Mouse (Mus musculus) liver, adult (tissue): ENCODE data around the gene Nelfcd.

Source experiments
- GATA4 ChIP-seq: IDR thresholded peaks from 2 replicates; pipeline ENCODE4 v1.6.1; 2014; ENCODE audit warnings: mild to moderate bottlenecking, low read length; ENCODE audit not compliant: insufficient replicate concordance

The Nelfcd gene

DNA sequence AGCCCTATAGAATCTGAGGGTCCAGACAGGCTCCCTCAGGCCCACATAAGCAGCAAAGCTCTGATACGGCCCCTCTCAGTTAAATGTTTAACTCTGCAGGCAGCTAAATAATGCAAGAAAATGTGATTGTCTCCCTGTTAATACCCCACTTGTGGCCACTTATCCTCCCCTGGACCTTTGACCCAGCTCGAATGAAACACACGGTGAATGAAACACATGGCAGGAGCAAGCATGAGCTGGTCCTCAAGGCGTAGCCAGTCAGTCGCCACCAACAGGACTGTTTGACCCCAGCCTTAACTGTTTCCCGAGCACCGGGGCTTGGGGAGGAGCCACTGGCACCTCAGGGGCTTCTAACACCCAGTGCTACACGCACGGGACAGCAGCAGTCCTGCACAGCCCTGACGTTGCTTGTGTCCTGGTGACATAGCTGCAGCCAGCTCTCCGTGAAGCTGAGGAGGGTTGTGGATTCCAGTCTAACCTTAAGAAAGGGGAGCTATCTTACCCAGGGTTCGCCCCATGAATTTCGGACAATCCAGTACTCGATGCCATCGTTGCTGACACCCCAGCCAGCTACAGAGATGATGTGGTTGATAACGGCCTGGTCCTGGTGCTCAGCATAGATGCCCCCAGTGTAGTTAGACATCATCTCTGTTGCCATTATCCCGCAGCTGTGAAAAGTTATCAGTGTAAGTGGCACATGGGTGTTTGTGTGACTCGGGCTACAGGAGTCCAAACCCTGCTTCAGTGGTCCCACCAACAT lies 12.7 kb downstream of the Nelfcd start:
- TF ChIP-seq GATA4 = no peak

DNA sequence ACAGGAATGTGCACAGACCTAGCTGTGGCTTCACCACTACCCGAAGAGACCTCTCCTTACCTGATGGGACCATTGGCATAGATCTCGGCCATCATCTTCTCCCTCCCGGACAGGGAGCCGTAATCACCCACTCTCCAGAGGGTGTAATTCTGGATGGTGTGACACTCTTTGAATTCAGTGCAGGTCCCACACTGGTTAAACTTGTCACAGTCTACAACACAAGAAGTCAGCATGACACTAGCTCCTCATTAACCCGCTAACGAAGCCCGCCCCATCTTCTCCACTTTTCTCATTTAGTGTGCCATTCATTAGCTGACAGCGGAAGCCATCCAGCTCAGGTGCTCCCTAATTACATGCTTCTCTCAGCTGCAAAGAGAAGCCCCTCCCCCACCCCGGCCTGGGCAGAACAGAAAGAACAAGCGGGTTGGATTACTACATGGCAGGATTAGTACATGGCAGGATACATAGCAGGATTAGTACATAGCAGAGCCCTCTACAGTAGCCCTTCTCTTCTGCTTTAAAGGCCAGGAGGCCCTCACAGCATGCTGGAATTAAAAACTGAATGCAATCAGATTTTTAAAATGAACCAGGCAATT lies 13.5 kb downstream of the Nelfcd start:
- no peak for TF ChIP-seq GATA4

DNA sequence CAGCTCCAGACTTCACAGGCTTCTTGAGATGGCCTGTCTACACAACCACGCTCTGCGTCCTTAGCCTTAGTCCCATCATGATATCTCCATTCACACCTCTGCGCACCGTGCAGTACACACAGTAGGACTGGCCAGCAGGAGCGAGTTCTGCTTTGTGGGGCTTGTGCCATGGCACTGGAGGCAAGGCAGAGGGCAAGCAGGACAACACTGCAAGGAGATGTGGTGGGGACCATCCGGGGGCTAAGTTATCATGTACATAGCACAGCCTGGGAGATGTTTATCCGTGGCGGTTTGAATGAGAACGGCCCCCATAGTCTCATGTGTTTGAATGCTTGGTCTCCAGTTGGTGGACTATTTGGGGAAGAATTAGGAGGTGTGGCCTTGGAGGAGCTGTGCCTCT lies 19.3 kb downstream of the Nelfcd start:
- TF ChIP-seq GATA4 = no peak

DNA sequence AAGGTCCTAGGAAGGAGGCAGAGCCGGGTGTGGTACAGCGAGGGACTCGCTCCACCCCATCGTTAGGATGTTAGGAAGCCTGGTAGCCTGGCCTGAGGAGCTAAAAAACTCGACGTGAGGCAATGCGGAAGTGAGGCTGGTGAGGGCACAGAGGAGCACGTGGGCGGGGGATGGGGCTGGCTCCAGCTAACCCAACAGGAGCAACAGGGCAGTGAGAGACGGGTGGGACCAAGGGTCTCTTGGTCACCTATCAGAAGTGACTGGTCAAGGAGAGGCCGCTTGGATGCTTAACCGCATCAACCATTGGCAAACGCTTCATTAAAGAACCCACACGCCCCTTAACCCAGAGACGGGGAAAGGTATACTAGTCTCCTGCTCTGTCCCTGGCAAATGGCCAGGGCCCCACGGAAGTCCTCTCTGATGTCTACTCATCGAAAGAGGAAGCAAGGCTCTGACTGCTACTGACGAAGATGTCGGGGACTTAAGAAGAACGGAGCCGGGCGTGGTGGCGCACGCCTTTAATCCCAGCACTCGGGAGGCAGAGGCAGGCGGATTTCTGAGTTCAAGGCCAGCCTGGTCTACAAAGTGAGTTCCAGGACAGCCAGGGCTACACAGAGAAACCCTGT lies 20.6 kb downstream of the Nelfcd start:
- no peak for TF ChIP-seq GATA4

DNA sequence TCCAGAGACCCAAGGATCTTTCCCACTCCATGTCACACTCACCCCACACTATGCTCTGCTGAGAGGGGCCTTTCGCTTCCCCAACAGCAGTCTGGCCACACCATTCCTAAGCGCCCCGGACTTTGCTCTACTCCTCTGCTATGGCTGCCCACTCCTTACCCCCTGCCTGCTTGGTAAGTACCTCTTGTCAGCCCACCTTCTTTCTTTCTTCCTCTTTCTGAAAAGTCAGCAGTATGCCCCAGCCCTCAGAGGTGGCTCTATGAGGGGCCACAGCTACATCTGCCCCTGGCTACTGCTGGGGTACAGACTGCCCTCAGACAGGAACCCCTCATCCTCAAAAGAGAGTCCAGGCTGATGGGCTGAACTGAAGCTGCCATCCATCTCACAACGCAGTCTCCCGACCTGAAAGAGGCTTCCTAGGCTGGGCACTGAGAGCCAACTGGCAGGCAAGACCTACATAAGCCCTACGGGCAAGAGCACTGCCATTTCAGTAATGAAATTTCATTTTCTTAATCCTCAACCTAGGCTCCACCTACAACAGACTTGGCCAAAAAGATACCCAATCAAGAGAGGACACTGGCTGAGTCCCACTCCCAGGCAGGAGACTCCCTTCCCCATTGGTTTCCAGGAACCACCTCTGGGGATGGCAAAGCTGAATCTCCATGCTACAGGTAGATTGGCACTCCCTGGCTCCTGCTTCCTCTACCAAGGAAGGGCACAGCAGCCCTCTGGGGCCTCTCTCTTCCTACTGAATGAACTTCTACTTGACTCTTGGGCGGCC lies 21.5 kb downstream of the Nelfcd start:
- TF ChIP-seq GATA4 = no peak

DNA sequence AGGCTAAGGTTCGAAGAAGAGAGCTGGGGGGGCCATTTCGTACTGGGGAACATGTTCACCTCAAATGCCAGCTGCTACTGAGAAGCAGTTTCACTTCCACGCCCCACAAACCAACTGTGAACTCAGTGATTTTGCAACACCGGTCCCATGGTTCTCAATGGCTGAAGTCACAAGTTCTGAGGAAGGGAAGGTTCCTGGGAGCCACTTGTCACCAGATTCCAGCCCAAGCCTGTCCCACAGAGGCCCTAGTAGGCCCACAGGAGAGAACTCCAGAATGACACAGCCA lies 22.0 kb downstream of the Nelfcd start:
- TF ChIP-seq GATA4 = no peak

DNA sequence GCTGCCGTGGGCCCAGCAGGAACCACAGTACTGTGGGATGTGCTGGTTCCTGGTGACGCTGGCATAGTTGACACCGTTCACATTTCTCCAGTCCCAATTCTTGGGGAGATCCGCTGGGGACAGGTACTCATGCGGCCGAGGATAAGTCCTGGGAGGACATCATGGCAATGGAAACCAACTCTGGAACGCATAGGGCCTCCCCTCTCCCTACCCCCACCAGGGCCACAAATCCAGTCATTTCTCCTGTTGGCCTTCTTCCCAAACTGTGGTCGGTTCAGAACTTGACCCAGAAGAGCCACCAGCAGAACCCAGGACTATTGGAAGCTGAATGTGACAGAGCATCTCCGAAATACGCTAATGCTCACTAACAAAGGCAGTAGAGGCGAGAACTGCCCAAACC lies 22.6 kb downstream of the Nelfcd start:
- TF ChIP-seq GATA4 = no peak

DNA sequence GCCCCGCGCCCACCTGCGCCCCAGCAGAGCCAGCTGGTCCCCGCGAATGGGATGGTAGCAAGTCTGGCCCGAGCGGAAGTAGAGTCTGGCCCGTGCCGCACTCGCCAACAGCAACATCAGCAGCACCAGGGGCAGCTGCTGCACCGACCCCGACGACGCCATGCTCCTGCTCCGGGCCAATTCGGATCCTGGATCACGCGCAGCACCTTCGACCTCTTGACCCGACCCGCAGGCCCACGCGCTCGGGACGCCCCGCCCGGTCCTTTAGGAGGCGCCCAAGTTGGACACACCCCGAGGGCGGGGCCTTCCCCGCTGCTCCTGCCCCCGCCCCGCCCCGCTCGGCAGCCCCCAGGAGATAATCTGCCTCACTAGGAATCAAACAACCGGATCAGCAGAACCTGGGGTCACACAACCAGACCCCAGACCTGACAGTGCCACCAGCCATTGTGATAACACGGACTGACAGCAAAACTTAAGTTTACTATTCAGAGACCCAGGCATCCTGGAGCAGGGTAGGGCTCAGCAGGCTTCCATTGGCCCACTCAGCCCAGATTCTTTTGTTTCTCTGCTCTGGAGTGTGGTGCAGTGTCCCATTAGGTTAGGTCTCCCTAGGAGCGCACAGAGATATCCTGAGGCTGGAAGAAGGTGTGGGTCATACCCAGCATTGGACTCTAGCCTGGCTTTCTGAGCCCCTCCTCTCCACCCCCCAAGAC lies 23.3 kb downstream of the Nelfcd start, which contains the start of gene Ctsz:
Gene Ctsz, minus strand, starts transcription at position 303 of the 713 bp plus-strand sequence.
- no peak for TF ChIP-seq GATA4

DNA sequence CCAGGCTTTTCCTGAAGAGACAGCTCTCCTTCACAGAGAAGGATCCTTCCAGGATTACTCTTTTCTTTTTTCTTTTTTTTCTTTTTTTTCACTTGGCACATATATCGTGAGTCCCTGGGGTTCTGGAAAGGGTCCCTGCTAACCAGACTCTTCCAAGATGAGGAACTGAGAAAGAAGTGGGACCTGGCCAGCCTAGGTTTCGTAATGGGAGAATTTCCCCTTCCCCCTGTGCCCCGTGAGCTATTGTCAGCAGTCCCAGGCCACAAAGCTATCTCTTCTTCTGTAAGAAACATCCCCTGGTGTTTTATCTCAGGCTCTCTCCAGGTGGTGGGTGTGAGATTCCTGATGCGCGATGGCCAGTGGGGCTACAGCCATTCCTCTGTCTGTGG lies 23.8 kb downstream of the Nelfcd start:
- TF ChIP-seq GATA4 = no peak

DNA sequence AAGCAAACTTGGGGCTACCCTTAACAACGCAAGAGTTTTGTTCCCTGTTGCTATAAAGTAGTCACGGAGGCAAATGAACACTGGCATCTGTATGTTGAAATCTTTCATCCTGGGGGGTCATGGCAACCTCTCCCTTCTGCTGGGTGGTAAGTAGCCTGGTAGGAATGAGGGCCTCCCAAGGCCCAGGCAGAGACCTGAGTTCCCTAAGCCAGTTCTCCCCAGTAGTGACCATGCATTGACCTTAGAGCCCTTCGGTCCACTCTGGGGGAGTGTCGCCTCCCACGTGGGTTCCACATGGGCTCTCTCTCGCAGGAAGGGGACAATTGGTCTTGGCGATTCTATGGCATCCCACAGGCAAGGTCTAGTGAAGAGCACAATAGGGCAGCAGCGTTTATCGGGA lies 24.4 kb downstream of the Nelfcd start:
- no peak for TF ChIP-seq GATA4

DNA sequence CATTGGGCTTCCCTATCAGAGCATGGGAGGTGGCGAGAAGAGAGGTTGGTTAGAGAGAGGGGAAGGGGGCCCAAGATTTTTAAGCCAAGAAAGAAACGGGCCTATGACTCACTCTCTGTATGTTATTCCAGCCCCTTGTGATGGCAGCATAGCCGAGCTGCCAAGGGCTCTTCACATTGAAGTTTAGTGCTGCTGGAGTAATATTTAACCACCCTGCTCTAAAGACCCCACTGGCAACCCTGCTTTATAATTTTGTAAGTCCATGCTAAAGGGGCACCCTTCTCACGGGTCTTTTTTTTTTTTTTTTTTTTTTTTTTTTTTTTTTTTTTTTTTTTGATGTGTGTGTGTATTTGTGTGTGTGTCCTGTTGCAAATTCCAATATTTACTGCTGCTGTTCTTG lies 26.3 kb downstream of the Nelfcd start:
- TF ChIP-seq GATA4 = no peak

DNA sequence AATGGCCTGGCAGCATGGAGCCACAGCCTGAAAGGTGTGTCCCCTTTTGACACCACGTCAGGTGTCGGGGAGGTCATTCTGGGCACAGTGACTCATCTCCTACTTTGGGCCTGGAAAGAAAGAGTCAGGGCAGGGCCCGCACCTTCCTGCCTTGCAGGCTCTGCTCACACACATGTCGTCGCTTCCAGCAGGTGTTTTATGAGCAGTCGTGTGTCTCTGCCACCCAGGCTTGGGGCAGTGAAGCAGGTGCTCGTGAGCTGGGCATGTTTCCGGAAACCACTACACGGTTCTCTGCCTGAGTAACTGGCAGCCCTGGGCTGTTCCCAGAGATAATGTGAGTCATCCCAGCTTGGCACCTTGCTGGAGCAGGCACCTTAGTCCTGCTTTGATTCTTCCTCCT lies 26.9 kb downstream of the Nelfcd start:
- TF ChIP-seq GATA4 = no peak

DNA sequence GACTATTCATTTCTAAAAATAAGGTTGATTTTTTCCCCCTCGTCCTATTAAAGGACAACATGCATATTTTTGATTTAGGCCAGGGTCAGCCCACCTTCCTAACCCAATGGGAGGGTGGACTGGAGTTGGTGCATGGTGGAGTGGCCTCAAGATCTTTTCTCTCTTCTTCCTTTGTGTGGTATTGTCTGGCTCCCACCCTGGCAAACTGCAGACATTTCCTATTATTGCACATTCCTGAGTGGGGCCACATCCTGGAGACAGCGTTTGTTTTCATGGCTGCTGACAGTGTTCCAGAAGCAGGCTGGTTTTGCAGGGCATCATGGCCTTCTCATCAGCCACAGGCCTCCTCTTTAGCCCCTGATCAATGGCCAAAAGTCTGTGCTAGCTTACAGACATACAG lies 27.4 kb downstream of the Nelfcd start:
- no peak for TF ChIP-seq GATA4

DNA sequence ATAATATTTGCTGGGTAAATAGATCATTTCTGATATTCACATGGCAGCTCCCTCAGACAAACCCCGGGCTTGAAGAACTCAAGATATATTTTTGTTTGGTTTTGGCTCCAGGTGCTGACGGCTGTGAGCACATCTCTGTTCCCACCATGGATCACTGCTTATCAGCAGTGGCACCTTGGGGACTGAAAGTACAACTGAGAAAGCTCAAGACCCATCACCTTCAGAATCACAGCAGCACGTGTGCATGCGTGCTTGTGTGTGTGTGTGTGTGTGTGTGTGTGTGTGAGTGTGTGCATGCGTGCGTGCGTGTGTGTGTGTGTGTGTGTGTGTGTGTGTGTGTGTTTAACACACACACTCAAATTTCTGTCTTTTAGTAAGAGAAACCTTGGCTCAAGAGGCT lies 28.8 kb downstream of the Nelfcd start:
- no peak for TF ChIP-seq GATA4

DNA sequence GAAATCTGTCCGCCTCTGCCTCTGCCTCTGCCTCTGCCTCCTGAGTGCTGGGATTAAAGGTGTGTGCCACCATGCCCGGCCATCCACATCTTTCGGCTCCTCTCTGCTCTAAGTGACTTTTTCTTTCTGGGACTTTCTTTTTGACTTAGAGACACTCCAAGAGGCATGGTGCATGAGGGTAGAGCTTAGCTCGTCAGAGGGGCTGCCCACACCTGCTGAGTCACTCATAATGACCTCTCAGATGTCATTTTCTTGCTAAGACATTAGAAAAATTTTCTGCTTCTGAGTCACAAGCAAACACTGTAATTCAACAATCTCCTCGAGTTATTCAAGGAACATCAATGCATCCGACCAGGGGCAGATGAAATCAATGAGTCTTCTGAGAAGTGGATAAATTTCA lies 29.4 kb downstream of the Nelfcd start:
- no peak for TF ChIP-seq GATA4

DNA sequence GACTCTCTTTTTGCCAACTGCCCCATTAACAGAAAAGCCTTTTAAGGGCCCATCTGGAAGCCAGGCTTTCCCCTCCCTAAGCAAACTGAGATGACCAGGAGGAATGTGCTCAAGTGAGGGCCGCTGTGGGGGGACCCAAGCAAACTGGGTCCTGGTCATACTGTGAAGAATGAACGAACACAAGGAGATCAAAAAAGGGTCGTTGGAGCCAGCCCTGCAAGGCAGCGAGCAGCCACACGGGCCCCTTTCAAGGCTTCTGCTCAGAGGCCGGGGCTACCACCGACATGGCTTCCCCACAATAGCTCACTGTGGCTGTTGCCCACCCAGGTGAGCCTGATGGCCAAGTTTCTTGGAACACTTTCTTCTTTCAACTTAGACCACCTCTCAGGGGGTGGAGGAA lies 30.9 kb downstream of the Nelfcd start:
- TF ChIP-seq GATA4 = no peak

DNA sequence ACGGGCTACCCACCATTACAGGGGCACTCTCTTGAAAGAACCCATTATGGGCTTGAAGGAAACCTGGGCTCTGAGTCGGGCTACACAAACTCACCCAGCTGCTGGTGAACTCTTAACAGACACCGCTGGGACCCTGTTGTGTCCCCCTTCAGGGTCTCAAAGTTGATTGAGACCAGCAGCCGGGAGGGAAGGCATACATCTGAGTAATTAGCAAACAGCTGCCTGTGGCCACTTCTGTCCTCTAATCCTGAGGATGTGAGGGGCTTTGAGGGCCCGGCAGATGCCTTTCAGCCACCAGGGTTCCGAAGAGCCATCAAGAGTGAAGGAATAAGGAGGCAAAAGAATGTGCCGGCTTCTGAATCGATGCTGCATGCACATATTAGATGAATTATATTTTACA lies 31.3 kb downstream of the Nelfcd start:
- TF ChIP-seq GATA4 = no peak
